Mouse (Mus musculus) gastrocnemius, postnatal 14 days (tissue): ENCODE measurements at regions not wholly inside any gene's neighbourhood (a gene's known extent, or its start where the extent isn't known, plus 50 kb on each side); places are given as distances from the start of the nearest gene placed in this dataset.

Experiments
- DNase-seq: peaks from one replicate; pipeline ENCODE4 v3.0.0; 2021; ENCODE audit warnings: mixed read lengths
- intact Hi-C: fragments of 180-260 bp; cut with DNase I; formaldehyde crosslinking; loops from one replicate; pipeline ENCODE4 v1.15.1; 2025; ENCODE audit warnings: low total_unique reads

DNA sequence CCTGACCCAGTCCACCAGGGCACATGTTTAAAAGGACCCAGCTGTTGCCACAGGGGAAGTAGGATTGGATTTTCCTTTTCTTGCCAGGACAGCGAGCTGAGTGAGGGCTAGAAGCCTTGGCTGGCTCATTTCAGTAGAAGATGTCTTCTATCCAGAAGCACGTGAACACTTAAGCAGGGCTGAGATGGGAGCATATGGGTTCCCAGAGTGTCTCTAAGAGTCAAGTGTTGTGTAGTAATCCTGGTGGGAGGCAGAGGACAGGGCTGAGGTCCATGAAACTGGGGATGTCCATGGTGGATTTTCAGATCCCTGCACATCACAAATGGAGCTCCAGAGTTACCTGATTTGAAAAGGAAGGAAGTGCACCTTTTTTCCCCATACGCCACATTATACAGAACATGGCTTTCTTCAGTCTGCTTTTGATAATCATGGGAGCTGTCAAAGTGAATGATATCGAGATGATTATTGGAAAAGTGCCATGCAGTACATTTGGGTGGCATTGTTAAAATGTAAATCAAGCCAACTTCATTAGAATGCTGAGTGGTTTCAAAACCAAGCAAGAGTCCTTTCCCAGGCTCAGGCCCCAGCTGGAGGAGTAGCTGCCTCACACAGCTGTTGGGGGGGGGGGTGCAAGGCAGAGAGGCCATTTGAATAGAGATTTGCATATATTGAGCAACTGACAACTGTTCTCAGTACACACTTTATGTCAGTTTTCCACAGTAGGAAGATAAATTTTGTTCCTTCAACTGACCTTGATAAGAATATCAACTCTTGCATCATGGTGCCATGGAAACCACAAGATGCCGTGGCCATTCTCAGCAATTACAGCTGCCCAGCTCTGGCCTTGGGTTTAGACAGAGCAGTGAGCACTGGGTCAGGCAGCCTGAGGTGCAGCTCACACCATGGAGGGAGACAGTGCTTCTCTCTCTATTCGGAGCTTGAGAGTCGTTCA, 81.7 kb downstream of the Slc35b3 start:
- intact Hi-C loops = no loop called here
- DNase-seq = no peak

- intact Hi-C loops = no loop called here
- DNase-seq = no peak
Observed at GRCm38 (mm10) chr13:38875923-38876322, 84.8 kb downstream of the Slc35b3 start.

- intact Hi-C loops = no loop called here
- no peak for DNase-seq
Observed at GRCm38 (mm10) chr13:38864002-38864401, 96.7 kb downstream of the Slc35b3 start.

GRCm38 (mm10) chr13:38855742-38856141, 104.9 kb downstream of the Slc35b3 start:
- intact Hi-C loops = loop anchor here (10.0 kb wide), 1 partner anchor 169 kb away; no protein-coding TSS in a partner anchor

GRCm38 (mm10) chr13:38854986-38855385, 105.7 kb downstream of the Slc35b3 start:
- intact Hi-C loops = loop anchor here (10.0 kb wide), 1 partner anchor 170 kb away; no protein-coding TSS in a partner anchor

More at GRCm38 (mm10) chr13:38855742-38856141, 104.9 kb downstream of the Slc35b3 start:
- no peak for DNase-seq

DNA sequence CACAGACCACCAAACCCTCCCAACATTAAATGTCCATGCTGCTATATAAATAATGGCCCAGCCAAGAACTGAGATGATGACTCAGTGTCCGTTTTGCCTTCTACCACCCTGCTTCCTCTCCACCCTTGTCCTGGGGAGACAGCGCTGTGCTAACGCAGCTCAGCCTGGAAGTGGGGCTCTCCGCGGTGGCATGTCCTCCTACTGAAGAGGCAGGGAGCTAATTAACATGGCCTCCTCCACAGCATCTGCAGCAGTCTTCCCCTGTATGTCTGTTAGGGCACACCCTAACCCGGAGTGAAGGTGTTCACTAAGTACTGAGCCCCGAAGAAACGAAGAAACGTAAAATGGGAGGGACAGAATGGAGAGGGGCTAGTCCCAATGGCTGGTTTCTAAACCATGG, 107.8 kb downstream of the Slc35b3 start:
- no peak for DNase-seq
- intact Hi-C loops = loop anchor here (10.0 kb wide), 1 partner anchor 172 kb away; no protein-coding TSS in a partner anchor

More at GRCm38 (mm10) chr13:38854986-38855385, 105.7 kb downstream of the Slc35b3 start:
- no peak for DNase-seq

DNA sequence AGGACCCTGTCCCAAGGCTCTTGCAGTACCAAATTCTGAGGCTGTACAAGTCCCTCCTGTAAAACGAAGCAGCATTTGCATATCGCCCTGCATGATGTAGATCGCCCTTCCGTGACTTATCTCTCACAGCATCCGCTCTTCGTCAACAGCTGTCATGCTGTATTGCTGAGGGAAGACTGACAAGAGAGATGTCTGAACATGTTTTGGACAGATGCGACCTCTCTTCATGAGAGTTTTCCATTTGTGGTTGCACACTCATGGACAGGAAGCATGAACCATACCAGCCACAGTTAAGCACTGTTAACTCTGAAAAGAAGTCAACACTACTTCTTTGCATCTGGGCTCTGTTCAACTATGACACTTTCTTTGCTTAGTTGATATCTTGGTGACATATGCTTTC, 108.9 kb downstream of the Slc35b3 start:
- no peak for DNase-seq
- intact Hi-C loops = loop anchor here (10.0 kb wide), 1 partner anchor 173 kb away; no protein-coding TSS in a partner anchor

- no peak for DNase-seq
- intact Hi-C loops = no loop called here
Observed at GRCm38 (mm10) chr13:38838231-38838630, 122.4 kb downstream of the Slc35b3 start.

DNA sequence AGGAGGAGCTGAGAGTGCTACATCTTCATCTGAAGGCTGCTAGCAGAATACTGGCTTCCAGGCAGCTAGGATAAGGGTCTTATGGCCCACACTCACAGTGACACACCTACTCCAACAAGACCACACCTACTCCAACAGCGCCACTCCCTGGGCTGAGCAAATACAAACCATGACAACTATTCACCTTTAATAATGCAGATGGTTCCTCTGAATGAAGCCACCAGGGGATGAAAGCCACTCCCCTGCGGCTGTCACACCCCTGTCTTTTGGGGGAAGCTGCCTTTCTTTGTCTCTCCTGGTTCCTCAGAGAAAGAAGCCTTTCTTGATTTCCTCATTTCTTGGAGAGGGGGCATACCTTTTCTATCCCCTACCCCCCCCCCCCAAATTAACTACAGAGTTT, 135.0 kb downstream of the Slc35b3 start:
- DNase-seq = no peak
- intact Hi-C loops = no loop called here

DNA sequence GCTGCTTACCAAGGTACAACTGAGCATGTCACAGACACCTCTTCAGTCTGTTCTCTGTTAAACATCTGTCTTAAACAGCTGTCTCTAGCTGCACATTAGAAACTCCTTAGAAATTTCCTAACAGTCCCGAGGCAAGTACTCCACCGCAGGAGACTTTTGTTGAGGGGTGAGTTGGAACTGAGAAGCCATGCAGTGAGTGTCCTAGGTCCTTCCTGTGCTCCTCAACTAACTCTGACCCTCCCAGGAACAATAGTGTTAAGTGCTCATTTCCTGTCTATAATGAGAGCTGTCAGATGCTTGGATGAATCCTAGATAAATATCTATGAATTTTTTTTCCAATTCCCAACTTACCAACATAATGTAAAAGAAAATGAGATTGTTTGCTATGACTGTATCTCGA, 141.1 kb downstream of the Slc35b3 start:
- no peak for DNase-seq

DNA sequence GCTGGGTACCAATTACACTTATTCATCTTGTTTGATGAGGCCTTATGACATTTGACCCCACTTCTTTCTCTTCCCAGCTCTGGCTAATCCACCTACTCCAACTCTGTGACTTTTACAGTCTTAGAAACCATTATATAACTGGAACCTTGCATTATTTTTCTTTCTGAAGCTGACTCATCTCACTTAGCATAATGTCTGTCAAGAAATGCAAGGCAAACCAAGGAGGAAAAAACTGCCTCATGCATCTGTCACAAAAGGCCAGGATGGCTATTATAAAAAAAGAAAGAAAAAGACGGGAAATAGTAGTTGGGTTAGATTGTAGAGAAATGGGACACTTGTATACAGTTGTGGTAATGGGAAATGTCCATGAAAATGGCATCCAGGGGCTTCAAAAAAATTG, 141.9 kb downstream of the Slc35b3 start:
- intact Hi-C loops = no loop called here
- DNase-seq = no peak

More for the DNA sequence above, 141.1 kb downstream of the Slc35b3 start:
- intact Hi-C loops = no loop called here

DNA sequence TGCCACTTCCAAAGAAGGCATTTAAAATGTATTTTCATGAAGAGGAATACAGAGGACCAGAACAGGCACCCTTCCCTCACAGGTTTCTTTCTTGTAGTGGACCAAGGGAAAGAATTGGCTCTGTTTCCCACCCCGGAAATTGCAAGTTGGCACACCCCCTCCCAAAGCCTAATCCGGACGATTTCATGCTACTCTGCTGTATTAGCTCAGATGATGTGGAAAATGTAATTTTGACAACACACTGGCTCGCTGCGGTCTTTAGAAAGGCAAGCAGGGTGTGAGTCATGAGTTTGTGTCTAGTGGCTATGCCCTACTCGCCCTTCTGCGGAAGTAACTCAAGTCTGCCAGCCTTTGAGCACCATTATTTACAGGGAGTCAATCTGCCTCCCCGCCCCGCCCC, 144.4 kb downstream of the Slc35b3 start:
- intact Hi-C loops = no loop called here
- DNase-seq = no peak

- intact Hi-C loops = no loop called here
- DNase-seq = no peak
Observed at GRCm38 (mm10) chr13:38815002-38815707, 145.5 kb downstream of the Slc35b3 start.

GRCm38 (mm10) chr13:38798514-38798913, 139.7 kb upstream of the Eef1e1 start:
- intact Hi-C loops = no loop called here

DNA sequence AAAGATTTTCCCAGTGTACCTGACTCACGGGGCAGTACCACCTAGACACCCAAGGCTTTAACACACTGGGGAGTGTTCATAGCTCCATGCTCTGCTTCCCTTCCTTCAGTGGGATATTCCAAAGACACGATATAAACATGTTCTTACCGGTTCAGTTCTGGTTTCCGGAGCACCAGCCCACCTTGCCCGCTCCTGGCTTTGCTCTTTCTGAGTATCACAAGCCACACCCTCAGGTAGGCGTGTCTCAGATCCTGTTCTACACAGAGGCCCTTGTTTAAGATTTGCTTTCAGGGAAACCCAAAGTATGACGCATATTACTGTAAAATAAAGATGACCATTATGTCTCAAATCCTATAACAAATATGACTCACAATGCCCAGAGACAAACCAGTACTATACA, 134.6 kb upstream of the Eef1e1 start:
- intact Hi-C loops = no loop called here
- no peak for DNase-seq

More at GRCm38 (mm10) chr13:38798514-38798913, 139.7 kb upstream of the Eef1e1 start:
- DNase-seq = no peak

- intact Hi-C loops = no loop called here
Observed at GRCm38 (mm10) chr13:38780630-38781010, 121.8 kb upstream of the Eef1e1 start.

GRCm38 (mm10) chr13:38779984-38780629, 121.2 kb upstream of the Eef1e1 start:
- intact Hi-C loops = no loop called here

More at GRCm38 (mm10) chr13:38780630-38781010, 121.8 kb upstream of the Eef1e1 start:
- no peak for DNase-seq

DNA sequence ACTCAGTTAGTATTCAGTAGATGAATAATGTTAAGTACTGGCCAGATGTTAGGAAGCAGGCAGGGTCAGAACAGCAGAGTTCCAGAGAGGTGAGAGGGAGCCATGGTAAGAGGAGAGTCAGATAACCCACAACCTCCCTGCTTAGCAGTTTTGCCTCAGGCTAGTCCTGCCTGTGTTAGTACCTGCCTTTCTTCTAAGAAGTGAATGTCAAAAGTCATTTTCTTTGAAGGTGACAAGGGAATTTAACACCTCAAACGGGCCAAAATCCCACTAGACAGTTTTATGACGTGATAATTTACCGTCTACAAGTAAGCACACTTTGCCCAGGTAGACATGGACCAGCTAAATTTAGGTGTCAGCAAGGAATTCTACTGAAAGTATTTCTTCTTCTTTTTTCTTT, 117.7 kb upstream of the Eef1e1 start:
- intact Hi-C loops = no loop called here
- DNase-seq = no peak

More at GRCm38 (mm10) chr13:38779984-38780629, 121.2 kb upstream of the Eef1e1 start:
- no peak for DNase-seq

GRCm38 (mm10) chr13:38772996-38773395, 114.1 kb upstream of the Eef1e1 start:
- no peak for DNase-seq
- intact Hi-C loops = no loop called here

GRCm38 (mm10) chr13:38766133-38766532, 107.3 kb upstream of the Eef1e1 start:
- no peak for DNase-seq

More at GRCm38 (mm10) chr13:38766133-38766532, 107.3 kb upstream of the Eef1e1 start:
- intact Hi-C loops = no loop called here
